11 mouse cellular contexts compared by ENCODE assay signal in the genomic region with DNA sequence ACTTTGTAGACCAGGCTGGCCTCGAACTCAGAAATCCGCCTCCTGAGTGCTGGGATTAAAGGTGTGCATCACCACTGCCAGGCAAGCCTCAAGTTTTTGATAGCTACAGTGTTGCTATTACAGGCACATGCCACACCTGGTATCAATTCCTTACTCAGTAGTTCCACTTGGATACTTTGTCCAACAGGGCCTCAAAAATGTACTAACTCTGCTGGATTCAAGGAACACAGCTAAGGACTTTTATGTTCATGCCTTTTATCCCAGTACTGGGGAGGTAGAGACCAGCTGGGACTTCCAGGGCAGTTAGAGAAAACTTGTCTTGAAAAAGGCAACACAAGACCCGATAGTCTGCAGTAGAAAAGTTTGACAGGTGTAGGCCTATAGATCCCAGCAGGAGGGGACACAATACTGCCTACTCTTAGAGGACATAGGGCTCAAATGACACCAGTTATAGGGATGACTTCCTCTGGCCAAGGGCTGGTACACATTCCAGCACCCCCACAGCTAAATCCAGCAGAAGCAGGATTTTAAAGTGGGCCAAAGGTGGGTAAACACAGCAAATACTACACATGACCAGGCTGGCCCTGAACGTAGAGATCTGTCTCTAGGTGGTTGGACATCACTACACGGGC. TPM values are rescaled to one million over a fixed set of nuclear protein-coding genes. Genes with fewer than 3 reads are reported as not detected.
DNase-seq lines count a peak whose midpoint lies in the region; ATAC-seq and TF ChIP-seq lines count a peak whose summit lies in the region.
"Had no signal": no experiment of that assay in that cellular context is flagged by ENCODE, and none has a peak within 500 bp of the region (broad histone marks: within the 10 kb centered on the region; RNA-seq: fewer than 3 reads in every experiment).

No protein-coding gene starts in this region.

- H3K4me3 ChIP-seq in kidney, embryonic 15.5 days (replicated peaks) = no peak overlapping the region
- H3K4me3 ChIP-seq in ES-Bruce4 (ENCODE audit: low read depth, low read length) (no peak overlapping the region), MEL (ENCODE audit: control insufficient read depth in 1 of 2, insufficient read depth in 1 of 2, low read depth in 2 of 2, low read length in 2 of 2) (no peak overlapping the region)
- H3K4me3 ChIP-seq in liver, embryonic 14.5 days (ENCODE audit: insufficient read depth in 1 of 2, low read depth in 2 of 2, low read length in 2 of 2) = no peak overlapping the region

- no peak for TF ChIP-seq POLR2A in ES-Bruce4 (IDR thresholded peaks at IDR 0.05; ENCODE audit: insufficient read depth, low read length)
- peak; percentile 63 to 93; a peak in 3 of 4 replicates for TF ChIP-seq POLR2A in MEL (IDR thresholded peaks at IDR 0.05; ENCODE audit: control insufficient read depth in 1 of 2, insufficient read depth in 1 of 2, low read depth in 1 of 2, low read length in 2 of 2, poor library complexity in 1 of 2)

- H3K4me2 ChIP-seq in kidney, embryonic 15.5 days = no peak overlapping the region
- no peak overlapping the region for H3K4me2 ChIP-seq in liver, embryonic 14.5 days (ENCODE audit: low read depth)

- peaks cover 64% of the 10 kb centered on the region for H3K36me3 ChIP-seq in kidney, embryonic 15.5 days
- H3K36me3 ChIP-seq in ES-Bruce4 (ENCODE audit: control insufficient read depth, insufficient read depth, low read length, poor library complexity, severe bottlenecking) (peaks cover 52% of the 10 kb centered on the region), MEL (ENCODE audit: control insufficient read depth in 1 of 2, insufficient read depth in 2 of 2, low read length in 2 of 2) (peaks cover 31 to 32% of the 10 kb centered on the region in 2 experiments)
- H3K36me3 ChIP-seq in liver, embryonic 14.5 days (replicated peaks; ENCODE audit: control insufficient read depth, insufficient read depth, low read depth) = peaks cover 38% of the 10 kb centered on the region

- no peak overlapping the region; the same call in 1 of the 2 replicates for H3K27ac ChIP-seq in kidney, embryonic 15.5 days
- H3K27ac ChIP-seq in ES-Bruce4 (ENCODE audit: insufficient read depth, low read length) (peak overlapping the region; percentile 82), MEL (ENCODE audit: control insufficient read depth, low read depth, low read length) (peak overlapping the region; percentile 1)
- no peak overlapping the region for H3K27ac ChIP-seq in liver, embryonic 14.5 days

- peaks cover 18% of the 10 kb centered on the region for H3K4me1 ChIP-seq in kidney, embryonic 15.5 days
- no peaks in the 10 kb centered on the region for H3K4me1 ChIP-seq in ES-Bruce4 (ENCODE audit: control insufficient read depth, insufficient read depth, low read length)
- H3K4me1 ChIP-seq in MEL (ENCODE audit: control insufficient read depth in 1 of 2, insufficient read depth in 2 of 2, low read length in 2 of 2) = peaks cover 0 to 10% of the 10 kb centered on the region in 2 experiments; a peak in 2 of 4 replicates
- H3K4me1 ChIP-seq in liver, embryonic 14.5 days (replicated peaks; ENCODE audit: control insufficient read depth in 2 of 2, insufficient read depth in 2 of 2, low read length in 1 of 2) = peaks cover 7 to 11% of the 10 kb centered on the region in 2 experiments

- no peak overlapping the region for H3K9ac ChIP-seq in kidney, embryonic 15.5 days
- 0 out of 2 replicates have a peak overlapping the region, but pooled peaks have one; percentile 3 for H3K9ac ChIP-seq in ES-Bruce4 (ENCODE audit: low read depth, poor library complexity, severe bottlenecking)
- no peak overlapping the region for H3K9ac ChIP-seq in MEL (ENCODE audit: control insufficient read depth, low read depth, low read length, poor library complexity, severe bottlenecking)
- no peak overlapping the region for H3K9ac ChIP-seq in liver, embryonic 14.5 days (replicated peaks)

- DNase-seq in kidney, adult 18-20 months = no peak
- peak; percentile 76 for DNase-seq in MEL (ENCODE audit: low read depth, low spot score)
- no peak for DNase-seq in liver, embryonic 14.5 days (ENCODE audit: low read depth in 3 of 3, low spot score in 3 of 3)
- DNase-seq in ovary, adult 18-20 months (ENCODE audit: low spot score) = no peak
- no peak for DNase-seq in cerebellum, postnatal 4 days (ENCODE audit: low spot score in 2 of 2)

- TF ChIP-seq EP300 in ES-Bruce4 (IDR thresholded peaks at IDR 0.05; ENCODE audit: insufficient read depth, low read depth, low read length) (0 out of 2 replicates have a peak, but pooled peaks have one; percentile 19), MEL (IDR thresholded peaks at IDR 0.05; ENCODE audit: low read depth in 1 of 2, low read length in 2 of 2) (no peak)
- no peak for TF ChIP-seq EP300 in liver, embryonic 14.5 days (IDR thresholded peaks at IDR 0.05; ENCODE audit: low read depth)

- H3K27me3 ChIP-seq in kidney, embryonic 15.5 days = no peaks in the 10 kb centered on the region
- H3K27me3 ChIP-seq in ES-Bruce4 (ENCODE audit: control insufficient read depth, insufficient read depth, low read length, poor library complexity, severe bottlenecking) (no peaks in the 10 kb centered on the region), MEL (ENCODE audit: control insufficient read depth in 1 of 2, insufficient read depth in 2 of 2, low read length in 2 of 2) (no peaks in the 10 kb centered on the region)
- H3K27me3 ChIP-seq in liver, embryonic 14.5 days (ENCODE audit: control insufficient read depth, insufficient read depth, low read length) = no peaks in the 10 kb centered on the region

- no peaks in the 10 kb centered on the region for H3K9me3 ChIP-seq in kidney, embryonic 15.5 days (replicated peaks)
- no peaks in the 10 kb centered on the region for H3K9me3 ChIP-seq in ES-Bruce4 (replicated peaks; ENCODE audit: control insufficient read depth, insufficient read depth, low read length, poor library complexity, severe bottlenecking)
- no peaks in the 10 kb centered on the region for H3K9me3 ChIP-seq in MEL (replicated peaks; ENCODE audit: insufficient read depth, low read length)
- no peaks in the 10 kb centered on the region for H3K9me3 ChIP-seq in liver, embryonic 14.5 days (ENCODE audit: control insufficient read depth, low read length)

- TF ChIP-seq CTCF in ES-Bruce4 (IDR thresholded peaks at IDR 0.05; ENCODE audit: low read depth, low read length) (no peak), MEL (IDR thresholded peaks at IDR 0.05 in 2 of 3, conservative IDR thresholded peaks at IDR 0.05 in 1 of 3; ENCODE audit: control insufficient read depth in 1 of 3, insufficient read depth in 1 of 3, low read depth in 2 of 3, low read length in 3 of 3, poor library complexity in 1 of 3, severe bottlenecking in 1 of 3) (no peak)
- TF ChIP-seq CTCF in liver, embryonic 14.5 days (IDR thresholded peaks at IDR 0.05; ENCODE audit: low read depth) = no peak

- 65% methylated on average over 5 of the region's 5 CpGs for WGBS in kidney, embryonic 15.5 days
- WGBS in liver, embryonic 14.5 days (ENCODE audit: insufficient replicate concordance) = 51% methylated on average over 5 of the region's 5 CpGs

- 0 out of 2 replicates have a peak, but pooled peaks have one; percentile 31 for ATAC-seq in kidney, embryonic 15.5 days (replicated peaks; ENCODE audit: low FRiP score)
- ATAC-seq in liver, embryonic 14.5 days (ENCODE audit: insufficient read depth) = peak; percentile 42; the same call in 1 of the 2 replicates

- no peak for TF ChIP-seq RAD21 in MEL (IDR thresholded peaks at IDR 0.05; ENCODE audit: low read depth, low read length)

- peaks cover 28% of the 10 kb centered on the region for H3K79me2 ChIP-seq in MEL (ENCODE audit: control insufficient read depth, insufficient read depth, low read length, poor library complexity)

RNA-seq across cellular contexts. Expression of a gene that starts 0.9 kb away (rescaled TPM):
- 0.62 and 0.67 TPM in 2 replicates for polyA plus RNA-seq in kidney, embryonic 15.5 days (2015; fragmentation: Nextera tagmentation; extraction: Ambion mirVana)
- 0.99 TPM in 1 of 2 replicates, not detected in the other for polyA plus RNA-seq in ES-Bruce4 (2011; ENCODE audit: insufficient read depth, insufficient read length, low read depth, missing spikeins)
- 0.69 TPM in 2 replicates for total RNA-seq in MEL (2012; rRNA removed)
- polyA plus RNA-seq in MEL (2012; ENCODE audit: insufficient read depth in 1 of 2, insufficient read length in 2 of 2, low read depth in 1 of 2, low replicate concordance in 2 of 2, missing spikeins in 1 of 2) = under 1 TPM in 1 of 2 experiments, not detected in 1; 0.43 TPM
- polyA plus RNA-seq in liver, embryonic 14.5 days (2012; rRNA removed) = 0.08 TPM in 1 of 2 replicates, not detected in the other
- not detected in 2 replicates for polyA plus RNA-seq in liver, embryonic 14.5 days (2014; fragmentation: Nextera tagmentation; extraction: Ambion mirVana)
- total RNA-seq: heart, postnatal 25 days had no signal
- polyA plus RNA-seq: adrenal gland, adult 2 months; embryonic facial prominence, embryonic 11.5 days; neural tube, embryonic 11.5 days had no signal

RNA-seq across cellular contexts. Expression of a gene that starts 5.6 kb away (rescaled TPM):
- 565 and 652 TPM in 2 replicates for polyA plus RNA-seq in kidney, embryonic 15.5 days (2015; fragmentation: Nextera tagmentation; extraction: Ambion mirVana)
- polyA plus RNA-seq in ES-Bruce4 (2011; ENCODE audit: insufficient read depth, insufficient read length, low read depth, missing spikeins) (777 and 842 TPM in 2 replicates), MEL (2012; ENCODE audit: insufficient read depth in 1 of 2, insufficient read length in 2 of 2, low read depth in 1 of 2, low replicate concordance in 2 of 2, missing spikeins in 1 of 2) (100 to 1,000 TPM in 1 of 2 experiments, not detected in 1; 921 TPM)
- total RNA-seq in MEL (2012; rRNA removed) = 1,922 and 2,072 TPM in 2 replicates
- polyA plus RNA-seq in liver, embryonic 14.5 days (2012; rRNA removed) = 229 and 484 TPM in 2 replicates
- 485 and 502 TPM in 2 replicates for polyA plus RNA-seq in liver, embryonic 14.5 days (2014; fragmentation: Nextera tagmentation; extraction: Ambion mirVana)

RNA-seq across cellular contexts. Expression of a gene that starts 10.3 kb away (rescaled TPM):
- polyA plus RNA-seq in kidney, embryonic 15.5 days (2015; fragmentation: Nextera tagmentation; extraction: Ambion mirVana) = 19.2 and 19.5 TPM in 2 replicates
- polyA plus RNA-seq in ES-Bruce4 (2011; ENCODE audit: insufficient read depth, insufficient read length, low read depth, missing spikeins) (14.5 and 16.9 TPM in 2 replicates), MEL (2012; ENCODE audit: insufficient read depth in 1 of 2, insufficient read length in 2 of 2, low read depth in 1 of 2, low replicate concordance in 2 of 2, missing spikeins in 1 of 2) (10 to 100 TPM in 1 of 2 experiments, not detected in 1; 16.7 TPM)
- 18.1 and 20.8 TPM in 2 replicates for total RNA-seq in MEL (2012; rRNA removed)
- 4.5 and 5.7 TPM in 2 replicates for polyA plus RNA-seq in liver, embryonic 14.5 days (2012; rRNA removed)
- 3.5 and 4.5 TPM in 2 replicates for polyA plus RNA-seq in liver, embryonic 14.5 days (2014; fragmentation: Nextera tagmentation; extraction: Ambion mirVana)

RNA-seq across cellular contexts. Expression of a gene that starts 22.2 kb away (rescaled TPM):
- polyA plus RNA-seq in kidney, embryonic 15.5 days (2015; fragmentation: Nextera tagmentation; extraction: Ambion mirVana) = 104 and 108 TPM in 2 replicates
- 228 and 231 TPM in 2 replicates for polyA plus RNA-seq in ES-Bruce4 (2011; ENCODE audit: insufficient read depth, insufficient read length, low read depth, missing spikeins)
- total RNA-seq in MEL (2012; rRNA removed) = 13.3 and 15.2 TPM in 2 replicates
- 10 to 100 TPM in 1 of 2 experiments, not detected in 1; 38.7 TPM for polyA plus RNA-seq in MEL (2012; ENCODE audit: insufficient read depth in 1 of 2, insufficient read length in 2 of 2, low read depth in 1 of 2, low replicate concordance in 2 of 2, missing spikeins in 1 of 2)
- polyA plus RNA-seq in liver, embryonic 14.5 days (2012; rRNA removed) = 19.1 and 19.5 TPM in 2 replicates
- polyA plus RNA-seq in liver, embryonic 14.5 days (2014; fragmentation: Nextera tagmentation; extraction: Ambion mirVana) = 15.5 and 20.3 TPM in 2 replicates

RNA-seq across cellular contexts. Expression of a gene that starts 32.1 kb away (rescaled TPM):
- polyA plus RNA-seq in kidney, embryonic 15.5 days (2015; fragmentation: Nextera tagmentation; extraction: Ambion mirVana) = 1.8 and 1.9 TPM in 2 replicates
- 35.0 and 36.6 TPM in 2 replicates for polyA plus RNA-seq in ES-Bruce4 (2011; ENCODE audit: insufficient read depth, insufficient read length, low read depth, missing spikeins)
- 34.7 and 40.2 TPM in 2 replicates for total RNA-seq in MEL (2012; rRNA removed)
- 10 to 100 TPM; 43.4 to 57.3 TPM for polyA plus RNA-seq in MEL (2012; ENCODE audit: insufficient read depth in 1 of 2, insufficient read length in 2 of 2, low read depth in 1 of 2, low replicate concordance in 2 of 2, missing spikeins in 1 of 2)
- polyA plus RNA-seq in liver, embryonic 14.5 days (2012; rRNA removed) = 4.4 and 5.0 TPM in 2 replicates
- 0.56 and 0.61 TPM in 2 replicates for polyA plus RNA-seq in liver, embryonic 14.5 days (2014; fragmentation: Nextera tagmentation; extraction: Ambion mirVana)

Comparison
In these comparisons a context has a peak if more than half of its experiments do, and no peak if none do; other contexts are left out.
1. H3K27ac ChIP-seq: peak in ES-Bruce4 (single experiment) and MEL (single experiment); none in kidney, embryonic 15.5 days (single experiment) and liver, embryonic 14.5 days (single experiment).